Mouse (Mus musculus): ENCODE measurements around the gene Map3k13. TPM values are rescaled to one million over a fixed set of nuclear protein-coding genes. Genes with fewer than 3 reads are reported as not detected.
A peak's percentile ranks its signal among the peaks of the same experiment; 100 is the strongest.
"Not testable (repeated sequence)": the region's sequence is repeated elsewhere in the genome, so short reads cannot be mapped to it uniquely, and the experiment has no call there.

Gene Map3k13
- polyA plus RNA-seq, 1 experiment from 2014 or later = 0.14 TPM

GRCm38 (mm10) chr16:21789180-21789579 lies 5.0 kb upstream of the Map3k13 start:
- H3K79me2 ChIP-seq (ENCODE audit: inconsistent target) = no peaks in the 10 kb centered on the region
- H3K4me3 ChIP-seq (ENCODE audit: inconsistent target) = no peak overlapping the region
- no peak overlapping the region for H3K27ac ChIP-seq
- WGBS (ENCODE audit: missing documents) = 88% methylated on average over 2 of the region's 2 CpGs
- H3K36me3 ChIP-seq (ENCODE audit: inconsistent target) = no peaks in the 10 kb centered on the region

GRCm38 (mm10) chr16:21790469-21790868 lies 3.7 kb upstream of the Map3k13 start:
- no peak overlapping the region for H3K4me3 ChIP-seq (ENCODE audit: inconsistent target)
- no peak overlapping the region for H3K27ac ChIP-seq
- no peaks in the 10 kb centered on the region for H3K79me2 ChIP-seq (ENCODE audit: inconsistent target)
- 54% methylated on average over 1 of the region's 1 CpGs for WGBS (ENCODE audit: missing documents)
- H3K36me3 ChIP-seq (ENCODE audit: inconsistent target) = no peaks in the 10 kb centered on the region

GRCm38 (mm10) chr16:21791779-21792178 lies 2.4 kb upstream of the Map3k13 start:
- Histone ChIP-seq H3K36me3 (ENCODE audit: inconsistent target) (no peaks in the 10 kb centered on the region), H3K4me3 (ENCODE audit: inconsistent target) (no peak overlapping the region), H3K79me2 (ENCODE audit: inconsistent target) (no peaks in the 10 kb centered on the region), H3K27ac (no peak overlapping the region)
- 85% methylated on average over 3 of the region's 3 CpGs for WGBS (ENCODE audit: missing documents)

GRCm38 (mm10) chr16:21793080-21793810 lies 901 bp upstream of the Map3k13 start:
- Histone ChIP-seq H3K4me3 (ENCODE audit: inconsistent target) (peak overlapping the region; percentile 76), H3K27ac (peak overlapping the region; percentile 82)
- WGBS (ENCODE audit: missing documents) = 26% methylated on average over 2 of the region's 2 CpGs
- not testable (repeated sequence) for H3K79me2 ChIP-seq (ENCODE audit: inconsistent target); H3K36me3 ChIP-seq (ENCODE audit: inconsistent target)

GRCm38 (mm10) chr16:21794697-21795045 lies 525 bp downstream of the Map3k13 start:
- peak overlapping the region; percentile 76 for H3K4me3 ChIP-seq (ENCODE audit: inconsistent target)
- H3K36me3 ChIP-seq (ENCODE audit: inconsistent target) = no peaks in the 10 kb centered on the region
- peak overlapping the region; percentile 82 for H3K27ac ChIP-seq
- H3K79me2 ChIP-seq (ENCODE audit: inconsistent target) = no peaks in the 10 kb centered on the region
- 2% methylated on average over 14 of the region's 14 CpGs for WGBS (ENCODE audit: missing documents)

- H3K4me3 ChIP-seq (ENCODE audit: inconsistent target) = peak overlapping the region; percentile 76
- no peaks in the 10 kb centered on the region for H3K79me2 ChIP-seq (ENCODE audit: inconsistent target)
- H3K36me3 ChIP-seq (ENCODE audit: inconsistent target) = no peaks in the 10 kb centered on the region
- no peak overlapping the region for H3K27ac ChIP-seq
- 51% methylated on average over 5 of the region's 5 CpGs for WGBS (ENCODE audit: missing documents)
Measured at GRCm38 (mm10) chr16:21795071-21795470, 925 bp downstream of the Map3k13 start.

- Histone ChIP-seq H3K4me3 (ENCODE audit: inconsistent target) (no peak overlapping the region), H3K36me3 (ENCODE audit: inconsistent target) (no peaks in the 10 kb centered on the region; the same call in 1 of the 2 replicates), H3K79me2 (ENCODE audit: inconsistent target) (no peaks in the 10 kb centered on the region), H3K27ac (no peak overlapping the region)
- 92% methylated on average over 1 of the region's 1 CpGs for WGBS (ENCODE audit: missing documents)
Measured at GRCm38 (mm10) chr16:21804258-21804657, 10.1 kb downstream of the Map3k13 start.

- no peak overlapping the region for H3K4me3 ChIP-seq (ENCODE audit: inconsistent target)
- no peaks in the 10 kb centered on the region for H3K36me3 ChIP-seq (ENCODE audit: inconsistent target)
- no peak overlapping the region for H3K27ac ChIP-seq
- H3K79me2 ChIP-seq (ENCODE audit: inconsistent target) = no peaks in the 10 kb centered on the region
- 93% methylated on average over 1 of the region's 1 CpGs for WGBS (ENCODE audit: missing documents)
Measured at GRCm38 (mm10) chr16:21806892-21807291, 12.7 kb downstream of the Map3k13 start.

- not testable (repeated sequence) for H3K79me2 ChIP-seq (ENCODE audit: inconsistent target); H3K27ac ChIP-seq; H3K36me3 ChIP-seq (ENCODE audit: inconsistent target); H3K4me3 ChIP-seq (ENCODE audit: inconsistent target)
- WGBS (ENCODE audit: missing documents) = 87% methylated on average over 7 of the region's 7 CpGs
Measured at GRCm38 (mm10) chr16:21807786-21808185, 13.6 kb downstream of the Map3k13 start.

- Histone ChIP-seq H3K79me2 (ENCODE audit: inconsistent target) (no peaks in the 10 kb centered on the region), H3K36me3 (ENCODE audit: inconsistent target) (no peaks in the 10 kb centered on the region), H3K27ac (no peak overlapping the region), H3K4me3 (ENCODE audit: inconsistent target) (no peak overlapping the region)
- 94% methylated on average over 6 of the region's 6 CpGs for WGBS (ENCODE audit: missing documents)
Measured at GRCm38 (mm10) chr16:21813164-21813834, 19.2 kb downstream of the Map3k13 start.

GRCm38 (mm10) chr16:21814861-21815668 lies 20.9 kb downstream of the Map3k13 start:
- H3K4me3 ChIP-seq (ENCODE audit: inconsistent target) = no peak overlapping the region
- WGBS (ENCODE audit: missing documents) = 57% methylated on average over 11 of the region's 11 CpGs
- no peak overlapping the region for H3K27ac ChIP-seq
- no peaks in the 10 kb centered on the region for H3K36me3 ChIP-seq (ENCODE audit: inconsistent target)
- H3K79me2 ChIP-seq (ENCODE audit: inconsistent target) = no peaks in the 10 kb centered on the region

GRCm38 (mm10) chr16:21815669-21816010 lies 21.5 kb downstream of the Map3k13 start:
- Histone ChIP-seq H3K79me2 (ENCODE audit: inconsistent target) (no peaks in the 10 kb centered on the region), H3K36me3 (ENCODE audit: inconsistent target) (no peaks in the 10 kb centered on the region), H3K27ac (no peak overlapping the region), H3K4me3 (ENCODE audit: inconsistent target) (no peak overlapping the region)
- WGBS (ENCODE audit: missing documents) = 85% methylated on average over 7 of the region's 7 CpGs

GRCm38 (mm10) chr16:21818132-21818531 lies 24.0 kb downstream of the Map3k13 start:
- 43% methylated on average over 9 of the region's 9 CpGs for WGBS (ENCODE audit: missing documents)
- Histone ChIP-seq H3K27ac (no peak overlapping the region), H3K36me3 (ENCODE audit: inconsistent target) (no peaks in the 10 kb centered on the region), H3K79me2 (ENCODE audit: inconsistent target) (no peaks in the 10 kb centered on the region), H3K4me3 (ENCODE audit: inconsistent target) (no peak overlapping the region)

- H3K79me2 ChIP-seq (ENCODE audit: inconsistent target) = no peaks in the 10 kb centered on the region
- 63% methylated on average over 8 of the region's 8 CpGs for WGBS (ENCODE audit: missing documents)
- H3K27ac ChIP-seq = no peak overlapping the region
- no peaks in the 10 kb centered on the region for H3K36me3 ChIP-seq (ENCODE audit: inconsistent target)
- H3K4me3 ChIP-seq (ENCODE audit: inconsistent target) = no peak overlapping the region
Measured at GRCm38 (mm10) chr16:21818629-21819028, 24.5 kb downstream of the Map3k13 start.

GRCm38 (mm10) chr16:21825612-21826031 lies 31.5 kb downstream of the Map3k13 start:
- no peaks in the 10 kb centered on the region for H3K36me3 ChIP-seq (ENCODE audit: inconsistent target)
- no peak overlapping the region for H3K27ac ChIP-seq
- no peaks in the 10 kb centered on the region for H3K79me2 ChIP-seq (ENCODE audit: inconsistent target)
- 85% methylated on average over 9 of the region's 9 CpGs for WGBS (ENCODE audit: missing documents)
- no peak overlapping the region for H3K4me3 ChIP-seq (ENCODE audit: inconsistent target)

All from macrophage (primary cell).